Mouse (Mus musculus) gastrocnemius, adult 18-20 months (tissue): Measurements from ENCODE around the gene Gm10642. TPM values are rescaled to one million over a fixed set of nuclear protein-coding genes. Genes with fewer than 3 reads are reported as not detected.

ENCODE experiments used
- DNase-seq: peaks from one replicate; pipeline ENCODE4 v3.0.0; 2021; ENCODE audit warnings: low spot score
- long read RNA-seq, 2 experiments: library from polyadenylated mRNA; stranded (forward); transcript quantifications; one replicate each; pipeline ENCODE4 v2.0.0; 2021
- total RNA-seq, 2 experiments: library from RNA; stranded (reverse); gene quantifications; 2 replicates each; pipeline ENCODE4 v1.2.3; 2021

The Gm10642 gene
- not detected for total RNA-seq
- long read RNA-seq, experiment 1 = 0 reads
- long read RNA-seq, experiment 2 = 0 reads

GRCm38 (mm10) chr9:70656130-70657007, at the start of gene Gm10642:
Gene Gm10642 (plus strand): TSS chr9:70656251.
- DNase-seq = peak; percentile 50

- no peak for DNase-seq
These were observed 44.9 kb upstream of the Gm10642 start for GRCm38 (mm10) chr9:70611026-70611673.

GRCm38 (mm10) chr9:70629711-70630110, 26.3 kb upstream of the Gm10642 start:
- DNase-seq = peak; percentile 42

- no peak for DNase-seq
These were observed 24.4 kb upstream of the Gm10642 start for GRCm38 (mm10) chr9:70631665-70632064.

GRCm38 (mm10) chr9:70636748-70637147, 19.3 kb upstream of the Gm10642 start:
- no peak for DNase-seq

GRCm38 (mm10) chr9:70650260-70650659, 5.8 kb upstream of the Gm10642 start:
- no peak for DNase-seq

GRCm38 (mm10) chr9:70650994-70651393, 5.1 kb upstream of the Gm10642 start:
- DNase-seq = no peak

- no peak for DNase-seq
These were observed 3.8 kb upstream of the Gm10642 start for GRCm38 (mm10) chr9:70652221-70652620.

GRCm38 (mm10) chr9:70653875-70654274, 2.2 kb upstream of the Gm10642 start:
- no peak for DNase-seq

GRCm38 (mm10) chr9:70654496-70654895, 1.6 kb upstream of the Gm10642 start:
- no peak for DNase-seq

- no peak for DNase-seq
These were observed 304 bp upstream of the Gm10642 start for GRCm38 (mm10) chr9:70655764-70656129.

GRCm38 (mm10) chr9:70657013-70657967, 1.2 kb downstream of the Gm10642 start, which contains the start of gene Mindy2:
Gene Mindy2 (minus strand): TSS chr9:70657174.
- peak; percentile 97 for DNase-seq

- DNase-seq = no peak
These were observed 2.2 kb downstream of the Gm10642 start for GRCm38 (mm10) chr9:70658266-70658665.

GRCm38 (mm10) chr9:70664847-70665246, 8.8 kb downstream of the Gm10642 start:
- no peak for DNase-seq

GRCm38 (mm10) chr9:70665372-70666145, 9.5 kb downstream of the Gm10642 start:
- no peak for DNase-seq

GRCm38 (mm10) chr9:70666811-70667210, 10.8 kb downstream of the Gm10642 start:
- DNase-seq = no peak

GRCm38 (mm10) chr9:70668048-70668447, 12.0 kb downstream of the Gm10642 start:
- no peak for DNase-seq

- no peak for DNase-seq
These were observed 13.1 kb downstream of the Gm10642 start for GRCm38 (mm10) chr9:70669197-70669596.

GRCm38 (mm10) chr9:70670381-70670780, 14.3 kb downstream of the Gm10642 start:
- no peak for DNase-seq

- no peak for DNase-seq
These were observed 15.2 kb downstream of the Gm10642 start for GRCm38 (mm10) chr9:70671278-70671677.
